ENCODE assay signal across 11 mouse cellular contexts in the genomic region with DNA sequence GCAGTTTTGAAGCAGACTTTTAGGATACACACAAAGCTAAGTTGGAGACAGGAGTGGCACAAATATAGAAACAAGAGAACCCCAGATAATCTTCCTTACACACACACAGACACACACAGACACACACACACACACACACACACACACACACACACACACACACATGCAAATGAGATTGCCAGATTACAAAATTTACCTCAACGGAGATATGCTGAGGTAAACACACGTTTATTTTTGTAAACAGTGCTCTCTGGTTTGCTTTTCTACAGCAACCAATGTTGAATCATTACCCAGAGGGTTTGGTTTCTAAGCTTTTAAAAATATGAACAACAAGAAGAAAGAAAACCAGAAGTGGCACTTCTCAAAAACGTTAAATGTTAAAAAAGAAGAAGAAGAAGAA. TPM values are rescaled to one million over a fixed set of nuclear protein-coding genes. Genes with fewer than 3 reads are reported as not detected.
DNase-seq lines count a peak whose midpoint lies in the region; ATAC-seq and TF ChIP-seq lines count a peak whose summit lies in the region.
"Had no signal": no experiment of that assay in that cellular context is flagged by ENCODE, and none has a peak within 500 bp of the region (broad histone marks: within the 10 kb centered on the region; RNA-seq: fewer than 3 reads in every experiment).

No protein-coding gene starts in this region.

- no peak for DNase-seq in kidney, adult 18-20 months
- DNase-seq in embryonic facial prominence, embryonic 11.5 days (ENCODE audit: low spot score) = no peak
- DNase-seq in hindbrain, postnatal 0 days (ENCODE audit: low spot score) = no peak
- DNase-seq in midbrain, postnatal 0 days (ENCODE audit: low spot score) = no peak
- DNase-seq in kidney, adult 9 months = no peak
- DNase-seq: right cerebral cortex, postnatal 14 days had no signal

- H3K4me3 ChIP-seq in kidney, embryonic 15.5 days (replicated peaks) = peak overlapping the region; percentile 17; the same call in 1 of the 2 replicates
- H3K4me3 ChIP-seq in embryonic facial prominence, embryonic 11.5 days (ENCODE audit: low read depth, low read length) = peak overlapping the region; percentile 9; the same call in 1 of the 2 replicates
- no peak overlapping the region; the same call in 1 of the 2 replicates for H3K4me3 ChIP-seq in hindbrain, postnatal 0 days (ENCODE audit: low read length)
- H3K4me3 ChIP-seq in midbrain, postnatal 0 days (ENCODE audit: low read depth, low read length) = no peak overlapping the region

- H3K4me1 ChIP-seq in kidney, embryonic 15.5 days = peaks cover 13% of the 10 kb centered on the region
- no peaks in the 10 kb centered on the region for H3K4me1 ChIP-seq in embryonic facial prominence, embryonic 11.5 days (ENCODE audit: control insufficient read depth, insufficient read depth, low read length)
- H3K4me1 ChIP-seq in hindbrain, postnatal 0 days (ENCODE audit: insufficient read depth, low read length) = no peaks in the 10 kb centered on the region
- H3K4me1 ChIP-seq in midbrain, postnatal 0 days (ENCODE audit: insufficient read depth, low read length) = 0 out of 2 replicates have a peak, but pooled peaks cover 3% of the 10 kb centered on the region

- no peaks in the 10 kb centered on the region for H3K9me3 ChIP-seq in kidney, embryonic 15.5 days (replicated peaks)
- H3K9me3 ChIP-seq in embryonic facial prominence, embryonic 11.5 days (replicated peaks; ENCODE audit: control insufficient read depth, low read length) = no peaks in the 10 kb centered on the region
- no peaks in the 10 kb centered on the region for H3K9me3 ChIP-seq in hindbrain, postnatal 0 days (ENCODE audit: low read length)
- H3K9me3 ChIP-seq in midbrain, postnatal 0 days (ENCODE audit: low read length) = no peaks in the 10 kb centered on the region

- 0 out of 2 replicates have a peak, but pooled peaks cover 4% of the 10 kb centered on the region for H3K36me3 ChIP-seq in kidney, embryonic 15.5 days
- no peaks in the 10 kb centered on the region for H3K36me3 ChIP-seq in embryonic facial prominence, embryonic 11.5 days (replicated peaks; ENCODE audit: control insufficient read depth, insufficient read depth, low read depth, low read length)
- H3K36me3 ChIP-seq in hindbrain, postnatal 0 days (ENCODE audit: insufficient read depth, low read length) = no peaks in the 10 kb centered on the region
- no peaks in the 10 kb centered on the region for H3K36me3 ChIP-seq in midbrain, postnatal 0 days (ENCODE audit: insufficient read depth, low read length)

- 30% methylated on average over 3 of the region's 3 CpGs for WGBS in kidney, embryonic 15.5 days
- WGBS in embryonic facial prominence, embryonic 11.5 days = 30% methylated on average over 3 of the region's 3 CpGs
- WGBS in hindbrain, postnatal 0 days = 31% methylated on average over 3 of the region's 3 CpGs
- WGBS in midbrain, postnatal 0 days = 39% methylated on average over 3 of the region's 3 CpGs

- no peak for TF ChIP-seq CTCF in hindbrain, postnatal 0 days (IDR thresholded peaks at IDR 0.05; ENCODE audit: low read depth)
- TF ChIP-seq CTCF in midbrain, postnatal 0 days (IDR thresholded peaks at IDR 0.05) = no peak

- no peak overlapping the region for H3K27ac ChIP-seq in kidney, embryonic 15.5 days
- no peak overlapping the region for H3K27ac ChIP-seq in embryonic facial prominence, embryonic 11.5 days (replicated peaks; ENCODE audit: low read depth, low read length)
- H3K27ac ChIP-seq in hindbrain, postnatal 0 days = no peak overlapping the region
- no peak overlapping the region for H3K27ac ChIP-seq in midbrain, postnatal 0 days (ENCODE audit: low read depth, low read length)

- ATAC-seq in kidney, embryonic 15.5 days (replicated peaks; ENCODE audit: low FRiP score) = no peak
- no peak for ATAC-seq in embryonic facial prominence, embryonic 11.5 days (replicated peaks; ENCODE audit: insufficient number of reproducible peaks, low FRiP score, low TSS enrichment, low read depth)
- ATAC-seq in hindbrain, postnatal 0 days = no peak
- no peak for ATAC-seq in midbrain, postnatal 0 days (ENCODE audit: low FRiP score)
- ATAC-seq in megakaryocyte-erythroid progenitor cell, adult 5-6 weeks (replicated peaks; ENCODE audit: low FRiP score, low TSS enrichment, poor library complexity, severe bottlenecking) = no peak
- no peak for ATAC-seq in cerebellum, adult (ENCODE audit: insufficient number of reproducible peaks, low FRiP score, low TSS enrichment)

- H3K9ac ChIP-seq in kidney, embryonic 15.5 days = no peak overlapping the region
- no peak overlapping the region for H3K9ac ChIP-seq in embryonic facial prominence, embryonic 11.5 days (replicated peaks; ENCODE audit: low read length)
- no peak overlapping the region for H3K9ac ChIP-seq in hindbrain, postnatal 0 days (replicated peaks; ENCODE audit: low read length)
- no peak overlapping the region for H3K9ac ChIP-seq in midbrain, postnatal 0 days (replicated peaks; ENCODE audit: low read length, poor library complexity, severe bottlenecking)

- peak overlapping the region; percentile 49 for H3K4me2 ChIP-seq in kidney, embryonic 15.5 days
- peak overlapping the region; percentile 17; the same call in 1 of the 2 replicates for H3K4me2 ChIP-seq in embryonic facial prominence, embryonic 11.5 days (ENCODE audit: low read depth, low read length)
- H3K4me2 ChIP-seq in hindbrain, postnatal 0 days (ENCODE audit: low read depth, low read length) = peak overlapping the region; percentile 77
- H3K4me2 ChIP-seq in midbrain, postnatal 0 days (ENCODE audit: low read depth, low read length, poor library complexity, severe bottlenecking) = peak overlapping the region; percentile 66

- H3K27me3 ChIP-seq in kidney, embryonic 15.5 days = no peaks in the 10 kb centered on the region
- no peaks in the 10 kb centered on the region for H3K27me3 ChIP-seq in embryonic facial prominence, embryonic 11.5 days (ENCODE audit: control insufficient read depth, insufficient read depth, low read length)
- no peaks in the 10 kb centered on the region for H3K27me3 ChIP-seq in hindbrain, postnatal 0 days (ENCODE audit: insufficient read depth, low read length)
- H3K27me3 ChIP-seq in midbrain, postnatal 0 days (ENCODE audit: insufficient read depth, low read length) = no peaks in the 10 kb centered on the region

RNA-seq across cellular contexts. Expression of gene Vopp1, which starts 1.5 kb away (rescaled TPM):
- 44.8 and 48.0 TPM in 2 replicates for polyA plus RNA-seq in kidney, embryonic 15.5 days (2015; fragmentation: Nextera tagmentation; extraction: Ambion mirVana)
- polyA plus RNA-seq in embryonic facial prominence, embryonic 11.5 days (2014; fragmentation: Nextera tagmentation; extraction: Ambion mirVana) = 55.8 and 60.8 TPM in 2 replicates
- 285 and 293 TPM in 2 replicates for total RNA-seq in hindbrain, postnatal 0 days (2014; rRNA removed)
- 137 and 151 TPM in 2 replicates for polyA plus RNA-seq in hindbrain, postnatal 0 days (2015; fragmentation: Nextera tagmentation; extraction: Ambion mirVana)
- total RNA-seq in midbrain, postnatal 0 days (2014; rRNA removed) = 269 and 319 TPM in 2 replicates
- polyA plus RNA-seq in midbrain, postnatal 0 days (2015; fragmentation: Nextera tagmentation; extraction: Ambion mirVana) = 182 and 188 TPM in 2 replicates
- 22.6 and 23.6 TPM in 2 replicates for total RNA-seq in megakaryocyte-erythroid progenitor cell, adult 5-6 weeks (2014; fragmentation: Nextera tagmentation)
- total RNA-seq in megakaryocyte-erythroid progenitor cell, adult 5-6 weeks (2017) = 28.2 and 30.6 TPM in 2 replicates

RNA-seq across cellular contexts. Expression of gene Vmn1r21, which starts 26.7 kb away (rescaled TPM):
- polyA plus RNA-seq in kidney, embryonic 15.5 days (2015; fragmentation: Nextera tagmentation; extraction: Ambion mirVana) = 0.14 TPM in 1 of 2 replicates, not detected in the other
- polyA plus RNA-seq in embryonic facial prominence, embryonic 11.5 days (2014; fragmentation: Nextera tagmentation; extraction: Ambion mirVana) = not detected in 2 replicates
- not detected in 2 replicates for total RNA-seq in hindbrain, postnatal 0 days (2014; rRNA removed)
- polyA plus RNA-seq in hindbrain, postnatal 0 days (2015; fragmentation: Nextera tagmentation; extraction: Ambion mirVana) = 0.09 TPM in 1 of 2 replicates, not detected in the other
- total RNA-seq in midbrain, postnatal 0 days (2014; rRNA removed) = not detected in 2 replicates
- not detected in 2 replicates for polyA plus RNA-seq in midbrain, postnatal 0 days (2015; fragmentation: Nextera tagmentation; extraction: Ambion mirVana)
- total RNA-seq in megakaryocyte-erythroid progenitor cell, adult 5-6 weeks (2014; fragmentation: Nextera tagmentation) = not detected in 2 replicates
- not detected in 2 replicates for total RNA-seq in megakaryocyte-erythroid progenitor cell, adult 5-6 weeks (2017)
- total RNA-seq: ES-E14; layer of hippocampus, postnatal 14 days had no signal

Comparison
In these comparisons a context has a peak if more than half of its experiments do, and no peak if none do; other contexts are left out.
1. H3K4me2 ChIP-seq: peak in every context shown above with its lines; median percentile 77 in hindbrain, postnatal 0 days; 66 in midbrain, postnatal 0 days; 49 in kidney, embryonic 15.5 days; 17 in embryonic facial prominence, embryonic 11.5 days.
2. H3K4me3 ChIP-seq: peak in kidney, embryonic 15.5 days (single experiment) and embryonic facial prominence, embryonic 11.5 days (single experiment); none in hindbrain, postnatal 0 days (single experiment) and midbrain, postnatal 0 days (single experiment).